Mouse (Mus musculus) intestine, embryonic 16.5 days (tissue): ENCODE measurements around the gene Cops4. TPM values are rescaled to one million over a fixed set of nuclear protein-coding genes. Genes with fewer than 3 reads are reported as not detected.

Experiments used
- ATAC-seq: fragments of 200-750 bp; cut with Nextera tagmentation; 2 replicates; pipeline ENCODE4 v1.8.0; 2017; ENCODE audit warnings: moderate TSS enrichment, moderate library complexity
- H3K27ac ChIP-seq: fragments of 300-500 bp; sonication (generic); 2 replicates; pipeline ENCODE4 v1.5.1; 2014; ENCODE audit warnings: mild to moderate bottlenecking, low read length
- H3K27me3 ChIP-seq: fragments of 300-500 bp; sonication (generic); replicated peaks from 2 replicates; pipeline ENCODE4 v1.6.1; 2014; ENCODE audit warnings: low read length, control low read depth, mixed read lengths; ENCODE audit not compliant: control insufficient read depth, insufficient read depth
- H3K36me3 ChIP-seq: fragments of 300-500 bp; sonication (generic); 2 replicates; pipeline ENCODE4 v1.6.1; 2014; ENCODE audit warnings: low read length, control low read depth; ENCODE audit not compliant: control insufficient read depth, insufficient read depth
- H3K4me1 ChIP-seq: fragments of 300-500 bp; sonication (generic); 2 replicates; pipeline ENCODE4 v1.6.1; 2014; ENCODE audit warnings: low read length, control low read depth, mixed read lengths; ENCODE audit not compliant: control insufficient read depth, insufficient read depth
- H3K4me2 ChIP-seq: fragments of 300-500 bp; sonication (generic); 2 replicates; pipeline ENCODE4 v1.6.1; 2014; ENCODE audit warnings: low read depth, low read length, control low read depth
- H3K4me3 ChIP-seq: fragments of 300-500 bp; sonication (generic); 2 replicates; pipeline ENCODE4 v1.5.1; 2014; ENCODE audit warnings: mild to moderate bottlenecking, low read length
- H3K9ac ChIP-seq: fragments of 300-500 bp; sonication (generic); 2 replicates; pipeline ENCODE4 v1.6.1; 2014; ENCODE audit warnings: low read depth, low read length
- H3K9me3 ChIP-seq: fragments of 300-500 bp; sonication (generic); 2 replicates; pipeline ENCODE4 v1.6.1; 2016; ENCODE audit warnings: low read length, control low read depth; ENCODE audit not compliant: control insufficient read depth
- WGBS: fragments of 180-500 bp; shearing (Covaris S2); extraction: QIAGEN DNeasy Blood & Tissue Kit; methylation state at CpG from one replicate; pipeline ENCODE4 v1.1.7; 2014; 5-methylcytosine and 5-hydroxymethylcytosine counted together
- polyA plus RNA-seq: library from polyadenylated mRNA; unstranded; fragments of >200 nt; fragmentation: Nextera tagmentation; extraction: Ambion mirVana; gene quantifications from 2 replicates; pipeline ENCODE4 v1.2.1, GENCODE M21; 2015

Cops4 gene
- polyA plus RNA-seq, 1 experiment from 2014 or later, result 164 TPM

- Histone ChIP-seq H3K36me3 (peaks cover 15% of the 10 kb centered on the region), H3K4me3 (no peak overlapping the region), H3K4me1 (no peaks in the 10 kb centered on the region; the same call in 1 of the 2 replicates), H3K9ac (no peak overlapping the region), H3K9me3 (no peaks in the 10 kb centered on the region; the same call in 1 of the 2 replicates), H3K27ac (no peak overlapping the region), H3K4me2 (no peak overlapping the region), H3K27me3 (no peaks in the 10 kb centered on the region)
- 73% methylated on average over 2 of the region's 2 CpGs for WGBS
- ATAC-seq, result no peak
Observed at GRCm38 (mm10) chr5:100551952-100552351, 33.8 kb downstream of the Cops4 start.

- no peak for ATAC-seq
- Histone ChIP-seq H3K4me3 (no peak overlapping the region), H3K9ac (no peak overlapping the region), H3K27me3 (no peaks in the 10 kb centered on the region), H3K9me3 (no peaks in the 10 kb centered on the region; the same call in 1 of the 2 replicates), H3K4me1 (no peaks in the 10 kb centered on the region), H3K27ac (no peak overlapping the region), H3K4me2 (no peak overlapping the region), H3K36me3 (peaks cover 10% of the 10 kb centered on the region)
- WGBS, result 61% methylated on average over 8 of the region's 8 CpGs
Observed at GRCm38 (mm10) chr5:100553426-100553825, 35.3 kb downstream of the Cops4 start.

- Histone ChIP-seq H3K27me3 (no peaks in the 10 kb centered on the region), H3K9ac (no peak overlapping the region), H3K27ac (no peak overlapping the region), H3K9me3 (no peaks in the 10 kb centered on the region), H3K4me1 (no peaks in the 10 kb centered on the region), H3K4me3 (no peak overlapping the region), H3K4me2 (no peak overlapping the region), H3K36me3 (peaks cover 14% of the 10 kb centered on the region)
- ATAC-seq, result no peak
- 85% methylated on average over 14 of the region's 14 CpGs for whole genome bisulfite sequencing
Observed at GRCm38 (mm10) chr5:100557019-100557418, 38.9 kb downstream of the Cops4 start.

- Histone ChIP-seq H3K36me3 (peaks cover 14% of the 10 kb centered on the region), H3K9ac (no peak overlapping the region), H3K4me1 (no peaks in the 10 kb centered on the region), H3K4me2 (no peak overlapping the region), H3K27me3 (no peaks in the 10 kb centered on the region), H3K9me3 (no peaks in the 10 kb centered on the region), H3K27ac (no peak overlapping the region; the same call in 1 of the 2 replicates), H3K4me3 (no peak overlapping the region)
- WGBS, result 68% methylated on average over 9 of the region's 9 CpGs
- no peak for ATAC-seq
Observed at GRCm38 (mm10) chr5:100557537-100557936, 39.4 kb downstream of the Cops4 start.

GRCm38 (mm10) chr5:100558783-100559182 is 40.7 kb downstream of the Cops4 start:
- Histone ChIP-seq H3K27me3 (no peaks in the 10 kb centered on the region), H3K4me3 (no peak overlapping the region), H3K4me2 (no peak overlapping the region), H3K9ac (no peak overlapping the region), H3K9me3 (no peaks in the 10 kb centered on the region), H3K36me3 (peaks cover 16% of the 10 kb centered on the region), H3K4me1 (no peaks in the 10 kb centered on the region), H3K27ac (no peak overlapping the region)
- 86% methylated on average over 3 of the region's 3 CpGs for WGBS
- ATAC-seq, result no peak

GRCm38 (mm10) chr5:100559357-100559756 is 41.2 kb downstream of the Cops4 start:
- no peak overlapping the region for H3K27ac ChIP-seq
- H3K4me2 ChIP-seq, result no peak overlapping the region
- no peaks in the 10 kb centered on the region for H3K9me3 ChIP-seq
- no peak for ATAC-seq
- H3K4me1 ChIP-seq, result no peaks in the 10 kb centered on the region
- H3K27me3 ChIP-seq, result no peaks in the 10 kb centered on the region
- peaks cover 16% of the 10 kb centered on the region for H3K36me3 ChIP-seq
- H3K4me3 ChIP-seq, result no peak overlapping the region
- no peak overlapping the region for H3K9ac ChIP-seq
- WGBS, result 90% methylated on average over 7 of the region's 7 CpGs

- no peak overlapping the region for H3K4me3 ChIP-seq
- H3K9ac ChIP-seq, result no peak overlapping the region
- H3K9me3 ChIP-seq, result no peaks in the 10 kb centered on the region
- no peak for ATAC-seq
- 89% methylated on average over 9 of the region's 9 CpGs for WGBS
- no peaks in the 10 kb centered on the region for H3K27me3 ChIP-seq
- H3K4me1 ChIP-seq, result peaks cover 3% of the 10 kb centered on the region; the same call in 1 of the 2 replicates
- no peak overlapping the region for H3K27ac ChIP-seq
- H3K4me2 ChIP-seq, result no peak overlapping the region
- H3K36me3 ChIP-seq, result peaks cover 10% of the 10 kb centered on the region; the same call in 1 of the 2 replicates
Observed at GRCm38 (mm10) chr5:100562702-100563101, 44.6 kb downstream of the Cops4 start.

- H3K9me3 ChIP-seq, result no peaks in the 10 kb centered on the region
- H3K9ac ChIP-seq, result no peak overlapping the region
- H3K4me3 ChIP-seq, result 0 out of 2 replicates have a peak overlapping the region, but pooled peaks have one; percentile 0
- H3K27me3 ChIP-seq, result no peaks in the 10 kb centered on the region
- peak overlapping the region; percentile 87 for H3K27ac ChIP-seq
- WGBS, result 57% methylated on average over 2 of the region's 2 CpGs
- peak; percentile 2; the same call in 1 of the 2 replicates for ATAC-seq
- 0 out of 2 replicates have a peak, but pooled peaks cover 2% of the 10 kb centered on the region for H3K36me3 ChIP-seq
- peak overlapping the region; percentile 59 for H3K4me2 ChIP-seq
- peaks cover 6% of the 10 kb centered on the region for H3K4me1 ChIP-seq
Observed at GRCm38 (mm10) chr5:100566798-100567197, 48.7 kb downstream of the Cops4 start.

GRCm38 (mm10) chr5:100567258-100568032 is 49.3 kb downstream of the Cops4 start:
- ATAC-seq, result peak; percentile 51
- Histone ChIP-seq H3K4me1 (peaks cover 6% of the 10 kb centered on the region), H3K9me3 (no peaks in the 10 kb centered on the region), H3K4me3 (peak overlapping the region; percentile 35), H3K9ac (peak overlapping the region; percentile 42), H3K36me3 (0 out of 2 replicates have a peak, but pooled peaks cover 2% of the 10 kb centered on the region), H3K27me3 (no peaks in the 10 kb centered on the region), H3K4me2 (peak overlapping the region; percentile 59), H3K27ac (peak overlapping the region; percentile 87)
- 27% methylated on average over 13 of the region's 13 CpGs for WGBS
